Mouse (Mus musculus): ENCODE measurements around the gene Abhd8. TPM values are rescaled to one million over a fixed set of nuclear protein-coding genes. Genes with fewer than 3 reads are reported as not detected.

Abhd8 gene
- polyA plus RNA-seq, 1 experiment: 475 TPM

GRCm38 (mm10) chr8:71464513-71465500 is 1.4 kb upstream of the Abhd8 start, which contains the start of gene Mrpl34:
Gene Mrpl34, plus strand, starts transcription at chr8:71464959.
- Histone ChIP-seq H3K27ac (ENCODE audit: insufficient read depth, low read length) (peak within 1 kb of the TSS; percentile 43), H3K4me3 (ENCODE audit: insufficient read depth, low read length) (peak within 1 kb of the TSS; percentile 62), H3K4me1 (ENCODE audit: control insufficient read depth, insufficient read depth, low read length) (peaks cover 7% of the 10 kb centered on the region)
- TF ChIP-seq CTCF (IDR thresholded peaks at IDR 0.05; ENCODE audit: extremely low read depth, insufficient read depth, low read length) (peak; percentile 95), POLR2A (IDR thresholded peaks at IDR 0.05; ENCODE audit: extremely low read depth, insufficient read depth, low read length) (peak; percentile 72)

- H3K4me1 ChIP-seq (ENCODE audit: control insufficient read depth, insufficient read depth, low read length): peaks cover 7% of the 10 kb centered on the region
- TF ChIP-seq CTCF (IDR thresholded peaks at IDR 0.05; ENCODE audit: extremely low read depth, insufficient read depth, low read length) (no peak), POLR2A (IDR thresholded peaks at IDR 0.05; ENCODE audit: extremely low read depth, insufficient read depth, low read length) (peak; percentile 46; the same call in 1 of the 2 replicates)
These were observed 669 bp downstream of the Abhd8 start for GRCm38 (mm10) chr8:71462786-71463185.

DNA sequence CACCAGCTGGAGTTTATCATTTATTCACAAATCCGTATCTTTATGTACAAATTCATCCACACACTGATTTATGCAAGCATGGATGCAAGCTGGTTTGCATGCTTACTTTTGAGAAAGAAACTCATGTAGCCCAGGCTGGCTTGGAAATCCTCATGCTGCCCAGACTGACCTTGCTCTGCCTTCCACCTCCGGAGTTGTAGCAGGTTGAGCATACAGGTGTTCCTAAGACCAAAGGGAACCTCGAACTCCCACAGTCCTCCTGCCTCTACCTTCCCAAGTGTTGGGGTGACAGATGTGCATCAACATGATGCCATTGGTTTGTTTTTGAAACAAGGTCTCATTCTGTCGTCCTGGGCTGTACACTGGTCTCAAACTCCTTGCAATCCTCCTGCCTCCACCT is 1.3 kb downstream of the Abhd8 start:
- TF ChIP-seq POLR2A (IDR thresholded peaks at IDR 0.05; ENCODE audit: extremely low read depth, insufficient read depth, low read length) (no peak), CTCF (IDR thresholded peaks at IDR 0.05; ENCODE audit: extremely low read depth, insufficient read depth, low read length) (no peak)
- Histone ChIP-seq H3K27ac (ENCODE audit: insufficient read depth, low read length) (no peak overlapping the region), H3K4me3 (ENCODE audit: insufficient read depth, low read length) (peak overlapping the region; percentile 62), H3K4me1 (ENCODE audit: control insufficient read depth, insufficient read depth, low read length) (peaks cover 7% of the 10 kb centered on the region)

More at GRCm38 (mm10) chr8:71462786-71463185, 669 bp downstream of the Abhd8 start:
- H3K27ac ChIP-seq (ENCODE audit: insufficient read depth, low read length): peak overlapping the region; percentile 73
- peak overlapping the region; percentile 62 for H3K4me3 ChIP-seq (ENCODE audit: insufficient read depth, low read length)

DNA sequence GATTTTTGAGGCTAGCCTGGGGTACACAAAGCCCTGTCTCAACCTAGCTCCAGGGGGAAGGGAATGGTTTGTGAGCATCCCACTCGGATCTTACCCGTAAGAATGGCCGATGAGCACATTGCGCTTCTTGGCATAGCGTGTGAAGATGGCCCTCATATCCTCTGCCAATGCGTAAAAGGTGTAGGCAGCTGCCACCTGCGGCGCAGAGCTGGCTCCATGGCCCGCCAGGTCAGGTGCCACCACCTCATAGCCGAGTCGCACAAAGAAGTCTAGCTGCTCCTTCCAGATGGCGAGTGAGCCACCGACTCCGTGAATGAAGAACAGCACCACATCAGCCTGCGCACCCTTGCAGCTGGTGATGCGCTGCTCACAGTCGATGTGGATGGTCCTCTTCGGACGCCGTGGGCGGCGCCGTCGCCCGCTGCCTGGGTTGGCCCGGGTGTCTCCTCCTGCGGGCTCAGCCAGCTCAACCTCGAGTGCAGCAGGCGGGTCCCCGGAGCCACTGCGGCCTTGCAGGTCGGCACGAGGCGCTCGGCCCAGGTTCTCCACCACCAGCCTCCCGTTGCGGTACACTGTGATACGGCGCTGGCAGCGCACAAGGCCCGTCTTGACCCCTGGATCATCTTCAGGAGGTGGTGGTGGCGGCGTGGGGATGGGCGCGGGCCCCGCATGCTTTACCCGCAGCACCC is 2.2 kb downstream of the Abhd8 start:
- no peak overlapping the region; the same call in 1 of the 2 replicates for H3K4me3 ChIP-seq (ENCODE audit: insufficient read depth, low read length)
- H3K27ac ChIP-seq (ENCODE audit: insufficient read depth, low read length): no peak overlapping the region
- TF ChIP-seq CTCF (IDR thresholded peaks at IDR 0.05; ENCODE audit: extremely low read depth, insufficient read depth, low read length) (no peak), POLR2A (IDR thresholded peaks at IDR 0.05; ENCODE audit: extremely low read depth, insufficient read depth, low read length) (no peak)
- peaks cover 7% of the 10 kb centered on the region for H3K4me1 ChIP-seq (ENCODE audit: control insufficient read depth, insufficient read depth, low read length)

GRCm38 (mm10) chr8:71460716-71461115 is 2.7 kb downstream of the Abhd8 start:
- TF ChIP-seq CTCF (IDR thresholded peaks at IDR 0.05; ENCODE audit: extremely low read depth, insufficient read depth, low read length) (no peak), POLR2A (IDR thresholded peaks at IDR 0.05; ENCODE audit: extremely low read depth, insufficient read depth, low read length) (no peak)
- peaks cover 7% of the 10 kb centered on the region for H3K4me1 ChIP-seq (ENCODE audit: control insufficient read depth, insufficient read depth, low read length)
- no peak overlapping the region for H3K27ac ChIP-seq (ENCODE audit: insufficient read depth, low read length)
- no peak overlapping the region for H3K4me3 ChIP-seq (ENCODE audit: insufficient read depth, low read length)

DNA sequence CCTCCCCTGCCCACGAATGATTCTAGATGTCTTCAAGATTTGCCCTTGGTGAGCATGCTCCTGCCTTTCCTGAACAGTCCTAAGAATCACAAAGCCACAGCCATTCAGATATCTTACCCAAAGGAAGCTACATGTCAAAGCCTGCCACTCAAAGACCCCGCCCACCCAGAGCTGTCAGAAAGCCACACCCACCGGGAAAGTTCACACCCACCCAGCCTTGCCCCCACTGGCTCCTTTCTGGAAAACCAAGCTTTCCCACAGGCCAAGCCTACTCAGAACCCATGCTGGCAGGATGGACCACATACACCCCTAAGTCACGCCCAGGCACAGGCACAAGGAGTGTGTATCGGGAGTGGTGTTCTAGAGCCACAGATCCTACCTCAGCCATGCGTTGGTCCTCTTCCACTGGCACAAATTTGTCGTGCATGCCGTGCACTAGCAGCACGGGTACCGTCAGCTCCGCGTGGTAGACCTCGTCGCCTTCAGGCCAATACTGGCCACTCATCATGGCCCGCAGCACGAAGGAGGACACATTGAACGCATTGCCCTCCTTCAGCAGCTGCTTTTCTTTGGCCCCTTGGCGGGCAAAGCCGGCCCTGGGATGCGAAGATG is 5.7 kb downstream of the Abhd8 start:
- Histone ChIP-seq H3K4me3 (ENCODE audit: insufficient read depth, low read length) (no peak overlapping the region), H3K27ac (ENCODE audit: insufficient read depth, low read length) (no peak overlapping the region), H3K4me1 (ENCODE audit: control insufficient read depth, insufficient read depth, low read length) (peaks cover 5% of the 10 kb centered on the region)
- no peak for TF ChIP-seq POLR2A (IDR thresholded peaks at IDR 0.05; ENCODE audit: extremely low read depth, insufficient read depth, low read length)
- no peak for TF ChIP-seq CTCF (IDR thresholded peaks at IDR 0.05; ENCODE audit: extremely low read depth, insufficient read depth, low read length)

DNA sequence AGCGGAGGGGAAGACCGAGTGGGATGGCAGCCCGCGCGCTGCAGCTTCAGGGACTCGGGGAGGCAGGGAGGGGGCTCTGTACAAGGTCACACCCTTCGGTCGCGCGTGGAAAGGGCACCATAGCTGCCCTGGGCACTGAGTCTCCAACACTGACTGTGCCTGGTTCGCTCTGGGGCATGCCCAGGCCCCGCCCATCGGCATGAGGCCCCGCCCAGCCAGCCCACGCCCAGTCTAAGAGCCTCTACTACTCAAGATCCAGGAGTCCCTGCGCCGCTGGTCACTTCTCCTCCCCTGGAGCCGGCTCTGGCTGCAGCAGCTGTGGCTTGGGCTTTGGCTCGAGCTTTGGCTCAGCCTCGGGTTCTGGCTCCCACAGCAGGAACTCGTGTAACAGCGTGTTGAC is 6.5 kb downstream of the Abhd8 start:
- Histone ChIP-seq H3K4me3 (ENCODE audit: insufficient read depth, low read length) (no peak overlapping the region), H3K4me1 (ENCODE audit: control insufficient read depth, insufficient read depth, low read length) (peaks cover 2% of the 10 kb centered on the region; the same call in 1 of the 2 replicates), H3K27ac (ENCODE audit: insufficient read depth, low read length) (no peak overlapping the region)
- TF ChIP-seq POLR2A (IDR thresholded peaks at IDR 0.05; ENCODE audit: extremely low read depth, insufficient read depth, low read length) (no peak), CTCF (IDR thresholded peaks at IDR 0.05; ENCODE audit: extremely low read depth, insufficient read depth, low read length) (no peak)

GRCm38 (mm10) chr8:71454668-71455067 is 8.8 kb downstream of the Abhd8 start:
- TF ChIP-seq POLR2A (IDR thresholded peaks at IDR 0.05; ENCODE audit: extremely low read depth, insufficient read depth, low read length) (no peak), CTCF (IDR thresholded peaks at IDR 0.05; ENCODE audit: extremely low read depth, insufficient read depth, low read length) (no peak)
- H3K4me1 ChIP-seq (ENCODE audit: control insufficient read depth, insufficient read depth, low read length): no peaks in the 10 kb centered on the region; the same call in 1 of the 2 replicates
- no peak overlapping the region for H3K4me3 ChIP-seq (ENCODE audit: insufficient read depth, low read length)
- H3K27ac ChIP-seq (ENCODE audit: insufficient read depth, low read length): no peak overlapping the region

DNA sequence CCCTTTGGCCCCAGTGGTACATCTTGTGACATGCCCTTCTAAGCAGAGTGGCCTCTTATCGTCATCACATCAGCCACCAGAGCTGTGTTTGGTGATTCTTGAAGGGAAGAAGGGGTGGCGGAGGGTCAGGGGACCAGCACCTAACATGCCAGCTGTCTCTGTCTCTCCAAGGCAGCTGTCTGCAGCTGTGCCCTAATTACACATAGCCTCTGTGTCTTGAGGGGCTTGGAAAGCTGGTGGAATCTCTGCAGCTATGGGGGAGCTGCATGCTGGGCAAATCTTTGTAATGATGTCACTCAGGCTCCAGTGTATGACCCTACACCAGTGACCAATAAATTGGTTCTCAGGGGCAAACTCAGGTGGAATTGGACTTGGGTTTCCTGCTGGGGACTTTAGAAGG is 10.8 kb downstream of the Abhd8 start:
- no peaks in the 10 kb centered on the region for H3K4me1 ChIP-seq (ENCODE audit: control insufficient read depth, insufficient read depth, low read length)
- no peak overlapping the region for H3K4me3 ChIP-seq (ENCODE audit: insufficient read depth, low read length)
- TF ChIP-seq CTCF (IDR thresholded peaks at IDR 0.05; ENCODE audit: extremely low read depth, insufficient read depth, low read length) (no peak), POLR2A (IDR thresholded peaks at IDR 0.05; ENCODE audit: extremely low read depth, insufficient read depth, low read length) (no peak)
- no peak overlapping the region for H3K27ac ChIP-seq (ENCODE audit: insufficient read depth, low read length)
